Comparison of ENCODE assay signal across 8 mouse cellular contexts in the genomic region with DNA sequence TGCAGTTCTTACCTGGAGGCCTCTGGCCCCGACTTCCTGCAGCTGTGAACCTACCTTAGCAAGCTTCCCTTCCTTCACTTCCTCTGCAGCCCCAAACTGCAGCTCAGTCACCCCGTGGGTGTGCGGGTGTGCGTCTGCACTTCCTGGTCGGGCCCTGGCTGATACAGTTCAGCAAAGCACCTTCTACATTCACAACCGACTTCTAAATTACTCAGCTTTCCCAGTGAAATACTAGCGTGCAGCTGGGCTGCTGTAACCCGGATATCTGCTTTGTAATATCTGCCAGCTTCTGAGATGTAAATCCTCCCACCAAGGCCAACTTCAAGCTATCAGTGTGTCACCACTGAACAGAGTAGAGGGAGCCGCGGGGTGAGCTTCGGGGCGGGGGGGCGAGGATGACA. TPM values are rescaled to one million over a fixed set of nuclear protein-coding genes. Genes with fewer than 3 reads are reported as not detected.
DNase-seq lines count a peak whose midpoint lies in the region; ATAC-seq and TF ChIP-seq lines count a peak whose summit lies in the region.

No protein-coding gene starts in this region.

- H3K36me3 ChIP-seq in lung, embryonic 14.5 days (ENCODE audit: insufficient read depth) = peaks cover 50% of the 10 kb centered on the region
- H3K36me3 ChIP-seq in embryonic facial prominence, embryonic 11.5 days (replicated peaks; ENCODE audit: control insufficient read depth, insufficient read depth, low read depth, low read length) = peaks cover 8% of the 10 kb centered on the region
- peaks cover 26% of the 10 kb centered on the region for H3K36me3 ChIP-seq in intestine, embryonic 15.5 days

- no peak for ATAC-seq in lung, embryonic 14.5 days (ENCODE audit: insufficient read depth)
- no peak for ATAC-seq in embryonic facial prominence, embryonic 11.5 days (replicated peaks; ENCODE audit: insufficient number of reproducible peaks, low FRiP score, low TSS enrichment, low read depth)
- ATAC-seq in intestine, embryonic 15.5 days = no peak
- ATAC-seq in neutrophil, adult 5-6 weeks (ENCODE audit: extremely low read depth, insufficient number of reproducible peaks, low FRiP score, poor library complexity, severe bottlenecking) = peak; percentile 71

- DNase-seq in lung, embryonic 14.5 days = no peak
- DNase-seq in lung, adult 18-20 months = no peak
- no peak for DNase-seq in embryonic facial prominence, embryonic 11.5 days (ENCODE audit: low spot score)
- DNase-seq in urinary bladder, postnatal 25 days (ENCODE audit: low spot score) = no peak
- no peak for DNase-seq in ovary, adult 18-20 months (ENCODE audit: low spot score)
- no peak for DNase-seq in urinary bladder, postnatal 36 days (ENCODE audit: low spot score in 2 of 2)

- H3K4me1 ChIP-seq in lung, embryonic 14.5 days (ENCODE audit: insufficient read depth) = no peaks in the 10 kb centered on the region
- H3K4me1 ChIP-seq in embryonic facial prominence, embryonic 11.5 days (ENCODE audit: control insufficient read depth, insufficient read depth, low read length) = no peaks in the 10 kb centered on the region; the same call in 1 of the 2 replicates
- H3K4me1 ChIP-seq in intestine, embryonic 15.5 days (replicated peaks) = peaks cover 8% of the 10 kb centered on the region

- H3K4me2 ChIP-seq in lung, embryonic 14.5 days = no peak overlapping the region
- no peak overlapping the region for H3K4me2 ChIP-seq in embryonic facial prominence, embryonic 11.5 days (ENCODE audit: low read depth, low read length)
- no peak overlapping the region for H3K4me2 ChIP-seq in intestine, embryonic 15.5 days (replicated peaks)

- no peaks in the 10 kb centered on the region for H3K9me3 ChIP-seq in lung, embryonic 14.5 days (ENCODE audit: low read depth, low read length)
- H3K9me3 ChIP-seq in embryonic facial prominence, embryonic 11.5 days (replicated peaks; ENCODE audit: control insufficient read depth, low read length) = no peaks in the 10 kb centered on the region
- no peaks in the 10 kb centered on the region for H3K9me3 ChIP-seq in intestine, embryonic 15.5 days

- no peak overlapping the region for H3K4me3 ChIP-seq in lung, embryonic 14.5 days (ENCODE audit: low read depth, low read length)
- no peak overlapping the region for H3K4me3 ChIP-seq in embryonic facial prominence, embryonic 11.5 days (ENCODE audit: low read depth, low read length)
- H3K4me3 ChIP-seq in intestine, embryonic 15.5 days (replicated peaks) = no peak overlapping the region

- H3K27ac ChIP-seq in lung, embryonic 14.5 days (ENCODE audit: low read depth) = peak overlapping the region; percentile 32; the same call in 1 of the 2 replicates
- H3K27ac ChIP-seq in embryonic facial prominence, embryonic 11.5 days (replicated peaks; ENCODE audit: low read depth, low read length) = no peak overlapping the region
- peak overlapping the region; percentile 48; the same call in 1 of the 2 replicates for H3K27ac ChIP-seq in intestine, embryonic 15.5 days

- 75% methylated on average over 13 of the region's 13 CpGs for WGBS in lung, embryonic 14.5 days
- WGBS in embryonic facial prominence, embryonic 11.5 days = 78% methylated on average over 13 of the region's 13 CpGs
- WGBS in intestine, embryonic 15.5 days = 71% methylated on average over 13 of the region's 13 CpGs

- H3K9ac ChIP-seq in lung, embryonic 14.5 days = no peak overlapping the region
- H3K9ac ChIP-seq in embryonic facial prominence, embryonic 11.5 days (replicated peaks; ENCODE audit: low read length) = 0 out of 2 replicates have a peak overlapping the region, but pooled peaks have one; percentile 9
- no peak overlapping the region for H3K9ac ChIP-seq in intestine, embryonic 15.5 days

- H3K27me3 ChIP-seq in lung, embryonic 14.5 days (ENCODE audit: insufficient read depth, low read length) = no peaks in the 10 kb centered on the region
- no peaks in the 10 kb centered on the region for H3K27me3 ChIP-seq in embryonic facial prominence, embryonic 11.5 days (ENCODE audit: control insufficient read depth, insufficient read depth, low read length)
- H3K27me3 ChIP-seq in intestine, embryonic 15.5 days (replicated peaks) = no peaks in the 10 kb centered on the region

- no peak for TF ChIP-seq CTCF in lung, embryonic 14.5 days (IDR thresholded peaks at IDR 0.05; ENCODE audit: low read depth)

RNA-seq across cellular contexts. Expression of a gene that starts 11.2 kb away (rescaled TPM):
- polyA plus RNA-seq in lung, embryonic 14.5 days (2014; fragmentation: Nextera tagmentation; extraction: Ambion mirVana) = 29.0 and 30.9 TPM in 2 replicates
- polyA plus RNA-seq in embryonic facial prominence, embryonic 11.5 days (2014; fragmentation: Nextera tagmentation; extraction: Ambion mirVana) = 33.0 and 38.8 TPM in 2 replicates
- 32.8 and 35.7 TPM in 2 replicates for polyA plus RNA-seq in intestine, embryonic 15.5 days (2015; fragmentation: Nextera tagmentation; extraction: Ambion mirVana)
- total RNA-seq in neutrophil, adult 5-6 weeks (2017) = 13.9 and 15.0 TPM in 2 replicates

RNA-seq across cellular contexts. Expression of a gene that starts 15.0 kb away (rescaled TPM):
- polyA plus RNA-seq in lung, embryonic 14.5 days (2014; fragmentation: Nextera tagmentation; extraction: Ambion mirVana) = 9.5 and 10.3 TPM in 2 replicates
- 7.3 and 8.5 TPM in 2 replicates for polyA plus RNA-seq in embryonic facial prominence, embryonic 11.5 days (2014; fragmentation: Nextera tagmentation; extraction: Ambion mirVana)
- 4.5 and 4.6 TPM in 2 replicates for polyA plus RNA-seq in intestine, embryonic 15.5 days (2015; fragmentation: Nextera tagmentation; extraction: Ambion mirVana)
- 2.0 and 2.2 TPM in 2 replicates for total RNA-seq in neutrophil, adult 5-6 weeks (2017)

RNA-seq across cellular contexts. Expression of a gene that starts 29.1 kb away (rescaled TPM):
- 2.2 and 3.2 TPM in 2 replicates for polyA plus RNA-seq in lung, embryonic 14.5 days (2014; fragmentation: Nextera tagmentation; extraction: Ambion mirVana)
- polyA plus RNA-seq in embryonic facial prominence, embryonic 11.5 days (2014; fragmentation: Nextera tagmentation; extraction: Ambion mirVana) = 4.5 and 5.4 TPM in 2 replicates
- polyA plus RNA-seq in intestine, embryonic 15.5 days (2015; fragmentation: Nextera tagmentation; extraction: Ambion mirVana) = 1.1 and 1.6 TPM in 2 replicates
- 10.8 TPM in 2 replicates for total RNA-seq in neutrophil, adult 5-6 weeks (2017)

RNA-seq across cellular contexts. Expression of a gene that starts 57.7 kb away (rescaled TPM):
- polyA plus RNA-seq in lung, embryonic 14.5 days (2014; fragmentation: Nextera tagmentation; extraction: Ambion mirVana) = 191 and 196 TPM in 2 replicates
- 220 and 231 TPM in 2 replicates for polyA plus RNA-seq in embryonic facial prominence, embryonic 11.5 days (2014; fragmentation: Nextera tagmentation; extraction: Ambion mirVana)
- polyA plus RNA-seq in intestine, embryonic 15.5 days (2015; fragmentation: Nextera tagmentation; extraction: Ambion mirVana) = 246 and 254 TPM in 2 replicates
- 182 and 199 TPM in 2 replicates for total RNA-seq in neutrophil, adult 5-6 weeks (2017)
